11 mouse cellular contexts compared by ENCODE assay signal in the genomic region with DNA sequence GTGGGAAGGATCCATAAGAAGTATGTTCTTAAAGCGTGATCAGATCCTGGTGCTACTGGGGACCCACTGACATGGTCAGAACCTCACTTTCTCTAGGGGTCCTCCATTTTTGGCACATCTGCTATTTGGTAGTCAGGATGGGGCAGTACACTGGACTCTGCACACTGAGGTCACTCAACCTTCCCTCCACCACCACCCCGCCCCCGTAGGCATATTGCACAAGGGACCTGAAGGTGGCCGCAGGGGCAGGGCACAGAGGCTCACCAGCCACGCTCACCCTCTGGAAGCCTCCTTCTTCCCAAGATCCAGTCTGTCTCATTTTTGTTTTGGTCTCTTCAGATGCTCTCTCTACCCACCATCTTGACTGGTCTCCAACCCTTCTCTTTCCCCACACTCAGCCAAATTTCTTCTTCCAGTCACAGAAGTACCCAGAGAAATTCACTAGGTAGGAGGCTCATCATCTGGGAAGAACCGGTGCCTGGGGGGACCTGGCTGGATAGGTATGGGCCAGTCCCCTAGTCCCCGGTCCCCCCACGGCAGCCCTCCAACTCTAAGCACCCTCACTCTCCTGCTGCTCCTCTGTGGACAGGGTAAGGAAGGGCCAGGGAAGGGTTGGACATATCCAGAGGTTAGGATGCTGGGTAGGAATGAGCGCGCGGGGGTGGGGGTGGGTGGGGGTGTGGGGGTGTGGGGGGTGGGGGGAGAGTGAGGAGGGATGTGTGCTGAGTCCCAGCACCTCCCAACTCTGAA. TPM values are rescaled to one million over a fixed set of nuclear protein-coding genes. Genes with fewer than 3 reads are reported as not detected.
DNase-seq lines count a peak whose midpoint lies in the region; ATAC-seq and TF ChIP-seq lines count a peak whose summit lies in the region.
"Had no signal": no experiment of that assay in that cellular context is flagged by ENCODE, and none has a peak within 500 bp of the region (broad histone marks: within the 10 kb centered on the region; RNA-seq: fewer than 3 reads in every experiment).

No protein-coding gene starts in this region.

- no peak for TF ChIP-seq CTCF in heart, adult 2 months (IDR thresholded peaks at IDR 0.05)

- H3K27ac ChIP-seq in heart, adult 2 months, result peak overlapping the region; percentile 85
- H3K27ac ChIP-seq in embryonic facial prominence, embryonic 13.5 days, result no peak overlapping the region
- no peak overlapping the region for H3K27ac ChIP-seq in hindbrain, embryonic 16.5 days (ENCODE audit: low read depth, low read length)
- H3K27ac ChIP-seq in midbrain, embryonic 12.5 days (replicated peaks), result no peak overlapping the region

- no peak for TF ChIP-seq POLR2A in heart, adult 2 months (IDR thresholded peaks at IDR 0.05; ENCODE audit: insufficient read depth, low read depth, low read length)

- H3K4me1 ChIP-seq in heart, adult 2 months (ENCODE audit: control insufficient read depth, insufficient read depth, low read length), result peaks cover 4% of the 10 kb centered on the region
- peaks cover 10% of the 10 kb centered on the region for H3K4me1 ChIP-seq in embryonic facial prominence, embryonic 13.5 days
- peaks cover 10% of the 10 kb centered on the region for H3K4me1 ChIP-seq in hindbrain, embryonic 16.5 days (ENCODE audit: control insufficient read depth, insufficient read depth, low read depth, low read length)
- H3K4me1 ChIP-seq in midbrain, embryonic 12.5 days, result peaks cover 19% of the 10 kb centered on the region

- H3K36me3 ChIP-seq in heart, adult 2 months (ENCODE audit: control insufficient read depth, insufficient read depth, low read length), result peaks cover 3% of the 10 kb centered on the region; the same call in 1 of the 2 replicates
- no peaks in the 10 kb centered on the region for H3K36me3 ChIP-seq in embryonic facial prominence, embryonic 13.5 days
- no peaks in the 10 kb centered on the region for H3K36me3 ChIP-seq in hindbrain, embryonic 16.5 days (ENCODE audit: control insufficient read depth, insufficient read depth, low read length)
- no peaks in the 10 kb centered on the region for H3K36me3 ChIP-seq in midbrain, embryonic 12.5 days

- TF ChIP-seq EP300 in heart, adult 2 months (IDR thresholded peaks at IDR 0.05; ENCODE audit: insufficient read depth, low read depth, low read length), result no peak

- peak overlapping the region; percentile 67 for H3K9ac ChIP-seq in heart, adult 2 months (ENCODE audit: low read depth, low read length)
- H3K9ac ChIP-seq in embryonic facial prominence, embryonic 13.5 days, result no peak overlapping the region
- no peak overlapping the region; the same call in 1 of the 2 replicates for H3K9ac ChIP-seq in hindbrain, embryonic 16.5 days (ENCODE audit: low read depth, low read length)
- no peak overlapping the region for H3K9ac ChIP-seq in midbrain, embryonic 12.5 days (replicated peaks)

- no peaks in the 10 kb centered on the region; the same call in 1 of the 2 replicates for H3K79me2 ChIP-seq in heart, adult 2 months (replicated peaks; ENCODE audit: control insufficient read depth, insufficient read depth, low read length)

- peaks cover 3% of the 10 kb centered on the region; the same call in 1 of the 2 replicates for H3K27me3 ChIP-seq in heart, adult 2 months (ENCODE audit: control insufficient read depth, insufficient read depth, low read length)
- peaks cover 46% of the 10 kb centered on the region for H3K27me3 ChIP-seq in embryonic facial prominence, embryonic 13.5 days
- peaks cover 19% of the 10 kb centered on the region for H3K27me3 ChIP-seq in hindbrain, embryonic 16.5 days (replicated peaks; ENCODE audit: control insufficient read depth, insufficient read depth, low read length)
- peaks cover 44% of the 10 kb centered on the region for H3K27me3 ChIP-seq in midbrain, embryonic 12.5 days

- no peak for ATAC-seq in embryonic facial prominence, embryonic 13.5 days (ENCODE audit: insufficient number of reproducible peaks, insufficient read depth, low FRiP score, low TSS enrichment, low read depth)
- ATAC-seq in hindbrain, embryonic 16.5 days, result 0 out of 2 replicates have a peak, but pooled peaks have one; percentile 22
- ATAC-seq in midbrain, embryonic 12.5 days (ENCODE audit: low FRiP score, low read depth), result no peak
- ATAC-seq: inflammation-experienced regulatory T-cells, adult 6 months had no signal

- intact Hi-C loops in heart, adult 2 months (cut with DNase I), result no loop called here

- WGBS in heart, adult 2 months, result 60% methylated on average over 11 of the region's 11 CpGs
- 72% methylated on average over 11 of the region's 11 CpGs for WGBS in embryonic facial prominence, embryonic 13.5 days
- WGBS in hindbrain, embryonic 16.5 days, result 77% methylated on average over 10 of the region's 11 CpGs
- WGBS in midbrain, embryonic 12.5 days, result 74% methylated on average over 11 of the region's 11 CpGs

- DNase-seq in heart, adult 2 months, result peak in 1 of 2 experiments; percentile 49
- DNase-seq in heart, adult 8-10 months (ENCODE audit: low spot score), result no peak
- no peak for DNase-seq in Muller cell, postnatal 12 days (ENCODE audit: inconsistent ontology term)
- DNase-seq in embryo, embryonic 11 days, result no peak
- DNase-seq in embryo, embryonic 10.5 days (ENCODE audit: low spot score), result no peak
- DNase-seq: right cerebral cortex, postnatal 14 days had no signal

- peak overlapping the region; percentile 38 for H3K4me3 ChIP-seq in heart, adult 2 months
- no peak overlapping the region for H3K4me3 ChIP-seq in embryonic facial prominence, embryonic 13.5 days
- peak overlapping the region; percentile 54; the same call in 1 of the 2 replicates for H3K4me3 ChIP-seq in hindbrain, embryonic 16.5 days (ENCODE audit: low read length)
- no peak overlapping the region for H3K4me3 ChIP-seq in midbrain, embryonic 12.5 days

- peak overlapping the region; percentile 75 for H3K4me2 ChIP-seq in embryonic facial prominence, embryonic 13.5 days
- H3K4me2 ChIP-seq in hindbrain, embryonic 16.5 days (ENCODE audit: low read length), result peak overlapping the region; percentile 96
- H3K4me2 ChIP-seq in midbrain, embryonic 12.5 days (replicated peaks), result peak overlapping the region; percentile 72; the same call in 1 of the 2 replicates

- H3K9me3 ChIP-seq in embryonic facial prominence, embryonic 13.5 days, result no peaks in the 10 kb centered on the region
- no peaks in the 10 kb centered on the region for H3K9me3 ChIP-seq in hindbrain, embryonic 16.5 days (ENCODE audit: control insufficient read depth, low read length)
- H3K9me3 ChIP-seq in midbrain, embryonic 12.5 days, result no peaks in the 10 kb centered on the region

RNA-seq across cellular contexts. Expression of gene Hfe2, which starts 1.2 kb away (rescaled TPM):
- 100 to 1,000 TPM; 289 to 295 TPM for total RNA-seq in heart, adult 2 months (2021)
- 199 and 261 TPM in 2 replicates for polyA plus RNA-seq in heart, adult 2 months (2012; rRNA removed)
- 100 to 1,000 TPM; 271 to 333 (median 312) TPM for total RNA-seq in heart, adult 8-10 months (2022)
- 1.5 and 1.9 TPM in 2 replicates for polyA plus RNA-seq in embryonic facial prominence, embryonic 13.5 days (2015; fragmentation: Nextera tagmentation; extraction: Ambion mirVana)
- polyA plus RNA-seq in hindbrain, embryonic 16.5 days (2015; fragmentation: Nextera tagmentation; extraction: Ambion mirVana), result 3.3 and 3.5 TPM in 2 replicates
- polyA plus RNA-seq in midbrain, embryonic 12.5 days (2016; fragmentation: Nextera tagmentation; extraction: Ambion mirVana), result 0.89 and 1.0 TPM in 2 replicates
- polyA plus RNA-seq: inflammation-experienced regulatory T-cells, adult 6 months had no signal

RNA-seq across cellular contexts. Expression of gene Txnip, which starts 31.6 kb away (rescaled TPM):
- total RNA-seq in heart, adult 2 months (2021), result 100 to 1,000 TPM; 276 to 338 TPM
- polyA plus RNA-seq in heart, adult 2 months (2012; rRNA removed), result 515 and 744 TPM in 2 replicates
- total RNA-seq in heart, adult 8-10 months (2022), result 100 to 1,000 TPM; 346 to 908 (median 654) TPM
- polyA plus RNA-seq in embryonic facial prominence, embryonic 13.5 days (2015; fragmentation: Nextera tagmentation; extraction: Ambion mirVana), result 113 and 137 TPM in 2 replicates
- 51.0 and 53.6 TPM in 2 replicates for polyA plus RNA-seq in hindbrain, embryonic 16.5 days (2015; fragmentation: Nextera tagmentation; extraction: Ambion mirVana)
- polyA plus RNA-seq in midbrain, embryonic 12.5 days (2016; fragmentation: Nextera tagmentation; extraction: Ambion mirVana), result 52.7 and 53.6 TPM in 2 replicates

RNA-seq across cellular contexts. Expression of gene Gm16253, which starts 50.6 kb away (rescaled TPM):
- 1 to 10 TPM; 1.8 to 2.8 TPM for total RNA-seq in heart, adult 2 months (2021)
- not detected in 2 replicates for polyA plus RNA-seq in heart, adult 2 months (2012; rRNA removed)
- total RNA-seq in heart, adult 8-10 months (2022), result 1 to 10 TPM in 3 of 4 experiments, not detected in 1; 2.5 to 3.3 (median 3.2) TPM
- 1.3 and 1.5 TPM in 2 replicates for polyA plus RNA-seq in embryonic facial prominence, embryonic 13.5 days (2015; fragmentation: Nextera tagmentation; extraction: Ambion mirVana)
- 1.0 and 1.9 TPM in 2 replicates for polyA plus RNA-seq in hindbrain, embryonic 16.5 days (2015; fragmentation: Nextera tagmentation; extraction: Ambion mirVana)
- 1.6 and 2.0 TPM in 2 replicates for polyA plus RNA-seq in midbrain, embryonic 12.5 days (2016; fragmentation: Nextera tagmentation; extraction: Ambion mirVana)
- total RNA-seq: left cerebral cortex, adult 8-10 months had no signal

Comparison
In these comparisons a context has a peak if more than half of its experiments do, and no peak if none do; other contexts are left out.
1. H3K4me3 ChIP-seq: peak in heart, adult 2 months (single experiment) and hindbrain, embryonic 16.5 days (single experiment); none in embryonic facial prominence, embryonic 13.5 days (single experiment) and midbrain, embryonic 12.5 days (single experiment).
2. RNA of gene Hfe2, which starts 1.2 kb away (polyA plus RNA-seq): 199 to 261 TPM in heart, adult 2 months; 3.3 to 3.5 TPM in hindbrain, embryonic 16.5 days, 1.5 to 1.9 TPM in embryonic facial prominence, embryonic 13.5 days and 0.89 to 1.0 TPM in midbrain, embryonic 12.5 days; every median in the first group is over 10 times any median in the second.
3. Peak in every context shown above with its lines, with median percentiles within 50 percentile points of each other: H3K4me2 ChIP-seq.